Comparison of ENCODE assay signal across 16 mouse cellular contexts in genomic region chr6:112275731-112276245, GRCm38 (mm10). TPM values are rescaled to one million over a fixed set of nuclear protein-coding genes. Genes with fewer than 3 reads are reported as not detected.
DNase-seq lines count a peak whose midpoint lies in the region; ATAC-seq lines count a peak whose summit lies in the region.
"Had no signal": no experiment of that assay in that cellular context is flagged by ENCODE, and none has a peak within 500 bp of the region (broad histone marks: within the 10 kb centered on the region; RNA-seq: fewer than 3 reads in every experiment).

No protein-coding gene starts in this region.

- 0 out of 2 replicates have a peak overlapping the region, but pooled peaks have one; percentile 59 for H3K4me2 ChIP-seq in embryonic facial prominence, embryonic 12.5 days (replicated peaks)
- H3K4me2 ChIP-seq in kidney, embryonic 16.5 days (replicated peaks; ENCODE audit: low read depth, low read length): no peak overlapping the region
- peak overlapping the region; percentile 64; the same call in 1 of the 2 replicates for H3K4me2 ChIP-seq in neural tube, embryonic 13.5 days
- H3K4me2 ChIP-seq: midbrain, embryonic 12.5 days had no signal

- 69% methylated on average over 6 of the region's 6 CpGs for WGBS in embryonic facial prominence, embryonic 12.5 days
- WGBS in embryonic facial prominence, embryonic 10.5 days: 78% methylated on average over 6 of the region's 6 CpGs
- WGBS in kidney, embryonic 16.5 days: 63% methylated on average over 6 of the region's 6 CpGs
- 71% methylated on average over 6 of the region's 6 CpGs for WGBS in neural tube, embryonic 13.5 days

- ATAC-seq in embryonic facial prominence, embryonic 12.5 days (ENCODE audit: insufficient number of reproducible peaks, insufficient read depth, low FRiP score, low TSS enrichment): no peak
- ATAC-seq in kidney, embryonic 16.5 days (ENCODE audit: low FRiP score, low TSS enrichment): no peak
- no peak for ATAC-seq in neural tube, embryonic 13.5 days (ENCODE audit: low read depth)
- ATAC-seq: forebrain, postnatal 0 days; intestine, embryonic 16.5 days had no signal

- no peaks in the 10 kb centered on the region for H3K9me3 ChIP-seq in embryonic facial prominence, embryonic 12.5 days
- H3K9me3 ChIP-seq in embryonic facial prominence, embryonic 10.5 days: no peaks in the 10 kb centered on the region
- H3K9me3 ChIP-seq in kidney, embryonic 16.5 days (ENCODE audit: low read length): no peaks in the 10 kb centered on the region
- no peaks in the 10 kb centered on the region for H3K9me3 ChIP-seq in neural tube, embryonic 13.5 days
- H3K9me3 ChIP-seq: hindbrain, embryonic 13.5 days; midbrain, embryonic 12.5 days; stomach, embryonic 15.5 days had no signal

- no peak overlapping the region for H3K27ac ChIP-seq in embryonic facial prominence, embryonic 12.5 days
- H3K27ac ChIP-seq in embryonic facial prominence, embryonic 10.5 days (replicated peaks): no peak overlapping the region
- no peak overlapping the region for H3K27ac ChIP-seq in kidney, embryonic 16.5 days (ENCODE audit: low read length)
- no peak overlapping the region for H3K27ac ChIP-seq in neural tube, embryonic 13.5 days (replicated peaks)
- H3K27ac ChIP-seq: hindbrain, embryonic 13.5 days; midbrain, embryonic 12.5 days had no signal

- H3K4me3 ChIP-seq in embryonic facial prominence, embryonic 12.5 days: no peak overlapping the region
- no peak overlapping the region for H3K4me3 ChIP-seq in embryonic facial prominence, embryonic 10.5 days
- no peak overlapping the region for H3K4me3 ChIP-seq in kidney, embryonic 16.5 days (ENCODE audit: low read length)
- H3K4me3 ChIP-seq in neural tube, embryonic 13.5 days: no peak overlapping the region
- H3K4me3 ChIP-seq: hindbrain, embryonic 13.5 days; midbrain, embryonic 12.5 days; stomach, embryonic 15.5 days had no signal

- DNase-seq in embryonic facial prominence, embryonic 10.5 days (ENCODE audit: low spot score): no peak
- peak; percentile 13 for DNase-seq in kidney, adult 11 months
- DNase-seq in neural tube, embryonic 10.5 days (ENCODE audit: extremely low spot score, low spot score): no peak
- DNase-seq in right cerebral cortex, adult 18-20 months: no peak
- no peak for DNase-seq in ovary, postnatal 14 days (ENCODE audit: low spot score)
- DNase-seq: cerebellum, postnatal 36 days; forebrain, postnatal 0 days; gastrocnemius, postnatal 36 days; thymus, postnatal 36 days had no signal

- no peaks in the 10 kb centered on the region for H3K36me3 ChIP-seq in embryonic facial prominence, embryonic 12.5 days
- H3K36me3 ChIP-seq in embryonic facial prominence, embryonic 10.5 days (replicated peaks): no peaks in the 10 kb centered on the region
- no peaks in the 10 kb centered on the region for H3K36me3 ChIP-seq in kidney, embryonic 16.5 days (ENCODE audit: insufficient read depth, low read length)
- H3K36me3 ChIP-seq in neural tube, embryonic 13.5 days: no peaks in the 10 kb centered on the region
- H3K36me3 ChIP-seq: hindbrain, embryonic 13.5 days; midbrain, embryonic 12.5 days; stomach, embryonic 15.5 days had no signal

- H3K27me3 ChIP-seq in embryonic facial prominence, embryonic 12.5 days: no peaks in the 10 kb centered on the region
- H3K27me3 ChIP-seq in embryonic facial prominence, embryonic 10.5 days (replicated peaks; ENCODE audit: low read depth, poor library complexity, severe bottlenecking): peaks cover 8% of the 10 kb centered on the region
- no peaks in the 10 kb centered on the region for H3K27me3 ChIP-seq in kidney, embryonic 16.5 days (ENCODE audit: insufficient read depth, low read length)
- no peaks in the 10 kb centered on the region; the same call in 1 of the 2 replicates for H3K27me3 ChIP-seq in neural tube, embryonic 13.5 days
- H3K27me3 ChIP-seq: stomach, embryonic 15.5 days had no signal

- H3K9ac ChIP-seq in embryonic facial prominence, embryonic 12.5 days: no peak overlapping the region
- no peak overlapping the region for H3K9ac ChIP-seq in kidney, embryonic 16.5 days (replicated peaks; ENCODE audit: low read length)
- H3K9ac ChIP-seq in neural tube, embryonic 13.5 days: no peak overlapping the region
- H3K9ac ChIP-seq: forebrain, postnatal 0 days; hindbrain, embryonic 13.5 days; midbrain, embryonic 12.5 days; stomach, embryonic 15.5 days had no signal

- peaks cover 16% of the 10 kb centered on the region for H3K4me1 ChIP-seq in embryonic facial prominence, embryonic 12.5 days
- H3K4me1 ChIP-seq in embryonic facial prominence, embryonic 10.5 days: peaks cover 21% of the 10 kb centered on the region
- H3K4me1 ChIP-seq in kidney, embryonic 16.5 days (ENCODE audit: insufficient read depth, low read length): peaks cover 32% of the 10 kb centered on the region
- peaks cover 28% of the 10 kb centered on the region for H3K4me1 ChIP-seq in neural tube, embryonic 13.5 days (replicated peaks)

RNA-seq across cellular contexts. Expression of gene Lmcd1, which starts 2.2 kb away (rescaled TPM):
- polyA plus RNA-seq in embryonic facial prominence, embryonic 12.5 days (2016; fragmentation: Nextera tagmentation; extraction: Ambion mirVana): 20.4 and 21.6 TPM in 2 replicates
- 0.89 and 2.2 TPM in 2 replicates for polyA plus RNA-seq in embryonic facial prominence, embryonic 10.5 days (2016; fragmentation: Nextera tagmentation; extraction: Ambion mirVana)
- polyA plus RNA-seq in kidney, embryonic 16.5 days (2015; fragmentation: Nextera tagmentation; extraction: Ambion mirVana): 24.2 and 28.6 TPM in 2 replicates
- 13.4 and 15.4 TPM in 2 replicates for polyA plus RNA-seq in neural tube, embryonic 13.5 days (2015; fragmentation: Nextera tagmentation; extraction: Ambion mirVana)
